10 mouse cellular contexts compared by ENCODE assay signal in the genomic region with DNA sequence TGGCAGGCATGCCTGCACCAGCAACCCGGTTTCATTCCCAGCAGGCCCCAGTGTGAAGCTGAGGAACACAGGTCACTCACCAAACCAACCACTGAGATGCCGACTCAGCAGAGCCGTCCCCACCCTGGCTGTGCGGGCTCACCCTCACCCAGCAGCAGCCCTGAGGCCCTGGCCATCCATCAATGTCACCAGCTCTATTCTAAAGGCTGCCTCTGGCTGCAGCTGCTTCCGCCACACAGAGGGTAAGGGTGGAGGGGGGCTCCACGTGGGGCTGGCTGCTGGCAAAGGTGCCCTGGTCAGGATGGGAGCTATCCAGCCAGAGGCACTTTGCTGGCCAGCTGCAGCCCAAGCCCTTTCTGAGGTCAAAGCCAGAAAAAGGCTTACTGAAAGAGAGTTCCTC.
DNase-seq lines count a peak whose midpoint lies in the region; ATAC-seq and TF ChIP-seq lines count a peak whose summit lies in the region.
"Had no signal": no experiment of that assay in that cellular context is flagged by ENCODE, and none has a peak within 500 bp of the region (broad histone marks: within the 10 kb centered on the region; RNA-seq: fewer than 3 reads in every experiment).

No protein-coding gene starts in this region.

- H3K4me2 ChIP-seq in hindbrain, postnatal 0 days (ENCODE audit: low read depth, low read length) = no peak overlapping the region

- peak; percentile 62; the same call in 1 of the 2 replicates for ATAC-seq in hindbrain, postnatal 0 days

- no peaks in the 10 kb centered on the region for H3K36me3 ChIP-seq in heart, embryonic 10.5 days
- H3K36me3 ChIP-seq in hindbrain, postnatal 0 days (ENCODE audit: insufficient read depth, low read length) = no peaks in the 10 kb centered on the region

- peaks cover 44% of the 10 kb centered on the region for H3K27me3 ChIP-seq in heart, embryonic 10.5 days (ENCODE audit: insufficient read depth, poor library complexity, severe bottlenecking)
- H3K27me3 ChIP-seq in hindbrain, postnatal 0 days (ENCODE audit: insufficient read depth, low read length) = no peaks in the 10 kb centered on the region

- H3K9ac ChIP-seq in hindbrain, postnatal 0 days (replicated peaks; ENCODE audit: low read length) = no peak overlapping the region

- H3K4me1 ChIP-seq in heart, embryonic 10.5 days = peaks cover 60% of the 10 kb centered on the region
- no peaks in the 10 kb centered on the region for H3K4me1 ChIP-seq in hindbrain, postnatal 0 days (ENCODE audit: insufficient read depth, low read length)

- WGBS in heart, embryonic 10.5 days = 19% methylated on average over 6 of the region's 6 CpGs
- 31% methylated on average over 6 of the region's 6 CpGs for WGBS in hindbrain, postnatal 0 days

- no peak for TF ChIP-seq CTCF in hindbrain, postnatal 0 days (IDR thresholded peaks at IDR 0.05; ENCODE audit: low read depth)

- no peak overlapping the region for H3K4me3 ChIP-seq in heart, embryonic 10.5 days
- no peak overlapping the region for H3K4me3 ChIP-seq in hindbrain, postnatal 0 days (ENCODE audit: low read length)

- DNase-seq in heart, embryonic 10.5 days (ENCODE audit: low spot score) = no peak
- no peak for DNase-seq in heart, adult 9 months (ENCODE audit: low spot score in 2 of 2)
- DNase-seq in adrenal gland, postnatal 25 days = peak; percentile 27
- DNase-seq in hindbrain, postnatal 0 days (ENCODE audit: low spot score) = peak; percentile 44
- DNase-seq in lung, postnatal 10 days = peak; percentile 33
- DNase-seq in frontal cortex, postnatal 14 days (ENCODE audit: low spot score in 2 of 2) = no peak
- no peak for DNase-seq in thymus, adult 18-20 months
- DNase-seq in heart, postnatal 4 days = no peak
- DNase-seq: heart, postnatal 36 days had no signal

- no peaks in the 10 kb centered on the region for H3K9me3 ChIP-seq in heart, embryonic 10.5 days
- no peaks in the 10 kb centered on the region for H3K9me3 ChIP-seq in hindbrain, postnatal 0 days (ENCODE audit: low read length)

- peak overlapping the region; percentile 4; the same call in 1 of the 2 replicates for H3K27ac ChIP-seq in heart, embryonic 10.5 days
- H3K27ac ChIP-seq in hindbrain, postnatal 0 days = no peak overlapping the region
- H3K27ac ChIP-seq: macrophage had no signal

Comparison
In these comparisons a context has a peak if more than half of its experiments do, and no peak if none do; other contexts are left out.
1. DNase-seq: peak in adrenal gland, postnatal 25 days (single experiment), hindbrain, postnatal 0 days (single experiment) and lung, postnatal 10 days (single experiment); none in heart, embryonic 10.5 days (single experiment), heart, adult 9 months (0 of 2), frontal cortex, postnatal 14 days (0 of 2), thymus, adult 18-20 months (0 of 2) and heart, postnatal 4 days (single experiment).